Comparison of ENCODE assay signal across 12 mouse cellular contexts in the genomic region with DNA sequence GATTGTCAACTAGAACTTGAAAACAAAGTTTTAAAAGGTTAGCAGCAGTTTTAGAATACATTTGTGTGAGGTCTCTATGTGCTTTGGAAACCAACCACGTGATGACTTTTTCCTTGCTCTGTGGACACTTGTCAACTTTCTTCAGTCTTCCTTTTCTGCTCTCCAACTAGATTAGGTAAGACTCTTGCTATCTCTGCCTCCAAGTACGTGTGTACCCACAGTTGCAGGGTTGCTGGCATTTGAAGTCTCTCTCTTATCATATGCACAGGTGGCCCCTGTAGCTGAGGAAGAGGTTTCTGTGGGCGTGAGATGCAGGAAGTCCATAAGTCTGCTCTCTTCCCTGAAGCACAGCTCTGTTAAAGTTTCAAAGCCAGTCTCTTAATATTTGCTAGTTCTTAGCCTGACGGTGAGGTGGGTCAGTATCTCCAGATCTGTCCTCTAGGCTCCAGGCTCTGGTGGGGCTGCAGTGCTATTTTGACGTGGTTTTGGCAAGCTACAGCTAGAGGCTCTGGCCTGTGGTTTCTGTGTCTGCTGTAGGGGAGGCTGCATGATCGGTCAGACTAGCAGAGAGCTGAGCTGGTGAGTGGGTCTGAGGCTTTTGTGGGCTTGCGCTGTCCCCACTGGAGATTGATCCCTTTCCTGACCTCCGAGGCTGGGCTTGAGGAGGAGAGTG. TPM values are rescaled to one million over a fixed set of nuclear protein-coding genes. Genes with fewer than 3 reads are reported as not detected.
DNase-seq lines count a peak whose midpoint lies in the region; ATAC-seq and TF ChIP-seq lines count a peak whose summit lies in the region.
"Had no signal": no experiment of that assay in that cellular context is flagged by ENCODE, and none has a peak within 500 bp of the region (broad histone marks: within the 10 kb centered on the region; RNA-seq: fewer than 3 reads in every experiment).

No protein-coding gene starts in this region.

- WGBS in liver, embryonic 15.5 days (ENCODE audit: insufficient replicate concordance), result 16% methylated on average over 8 of the region's 8 CpGs

- peak; percentile 96 for DNase-seq in MEL (ENCODE audit: low read depth, low spot score)
- DNase-seq in thymus, postnatal 14 days, result peak; percentile 66
- no peak for DNase-seq in frontal cortex, adult 2 months (ENCODE audit: extremely low spot score in 1 of 2, low spot score in 1 of 2)
- DNase-seq in frontal cortex, postnatal 10 days (ENCODE audit: low spot score in 2 of 2), result no peak
- no peak for DNase-seq in heart, postnatal 4 days
- DNase-seq: adrenal gland, adult 8-10 months had no signal

- TF ChIP-seq EP300 in MEL (IDR thresholded peaks at IDR 0.05; ENCODE audit: low read depth in 1 of 2, low read length in 2 of 2), result peak; percentile 97 to 98

- H3K27me3 ChIP-seq in MEL (ENCODE audit: control insufficient read depth in 1 of 2, insufficient read depth in 2 of 2, low read length in 2 of 2), result no peaks in the 10 kb centered on the region
- H3K27me3 ChIP-seq in liver, embryonic 15.5 days, result no peaks in the 10 kb centered on the region
- H3K27me3 ChIP-seq: kidney, embryonic 15.5 days; limb, embryonic 13.5 days had no signal

- peak overlapping the region in 1 of 2 experiments; percentile 15; a peak in 2 of 4 replicates for H3K4me3 ChIP-seq in MEL (ENCODE audit: control insufficient read depth in 1 of 2, insufficient read depth in 1 of 2, low read depth in 2 of 2, low read length in 2 of 2)
- no peak overlapping the region for H3K4me3 ChIP-seq in liver, embryonic 15.5 days (replicated peaks)
- H3K4me3 ChIP-seq: heart, embryonic 10.5 days; kidney, embryonic 15.5 days; limb, embryonic 13.5 days had no signal

- peak overlapping the region; percentile 79 for H3K27ac ChIP-seq in MEL (ENCODE audit: control insufficient read depth, low read depth, low read length)
- H3K27ac ChIP-seq in liver, embryonic 15.5 days (replicated peaks), result peak overlapping the region; percentile 85
- H3K27ac ChIP-seq: heart, embryonic 10.5 days; kidney, embryonic 15.5 days; limb, embryonic 13.5 days had no signal

- no peaks in the 10 kb centered on the region for H3K9me3 ChIP-seq in MEL (replicated peaks; ENCODE audit: insufficient read depth, low read length)
- no peaks in the 10 kb centered on the region for H3K9me3 ChIP-seq in liver, embryonic 15.5 days (replicated peaks)
- H3K9me3 ChIP-seq: heart, embryonic 10.5 days; kidney, embryonic 15.5 days; limb, embryonic 13.5 days had no signal

- no peak for TF ChIP-seq RAD21 in MEL (IDR thresholded peaks at IDR 0.05; ENCODE audit: low read depth, low read length)

- H3K36me3 ChIP-seq in MEL (ENCODE audit: control insufficient read depth in 1 of 2, insufficient read depth in 2 of 2, low read length in 2 of 2), result peaks cover 33 to 39% of the 10 kb centered on the region in 2 experiments
- peaks cover 80% of the 10 kb centered on the region for H3K36me3 ChIP-seq in liver, embryonic 15.5 days (replicated peaks)

- peak; percentile 57; the same call in 1 of the 2 replicates for ATAC-seq in erythroid progenitor cell, adult 5-6 weeks (replicated peaks; ENCODE audit: low FRiP score, poor library complexity, severe bottlenecking)
- peak; percentile 89 for ATAC-seq in liver, embryonic 15.5 days (ENCODE audit: insufficient read depth)
- ATAC-seq: forebrain, embryonic 16.5 days had no signal

- peak overlapping the region; percentile 47 for H3K4me2 ChIP-seq in liver, embryonic 15.5 days
- H3K4me2 ChIP-seq: kidney, embryonic 15.5 days; limb, embryonic 13.5 days had no signal

- no peaks in the 10 kb centered on the region for H3K79me2 ChIP-seq in MEL (ENCODE audit: control insufficient read depth, insufficient read depth, low read length, poor library complexity)

- peak in 1 of 2 experiments; percentile 43; a peak in 2 of 4 replicates for TF ChIP-seq POLR2A in MEL (IDR thresholded peaks at IDR 0.05; ENCODE audit: control insufficient read depth in 1 of 2, insufficient read depth in 1 of 2, low read depth in 1 of 2, low read length in 2 of 2, poor library complexity in 1 of 2)

- peaks cover 30 to 34% of the 10 kb centered on the region in 2 experiments for H3K4me1 ChIP-seq in MEL (ENCODE audit: control insufficient read depth in 1 of 2, insufficient read depth in 2 of 2, low read length in 2 of 2)
- peaks cover 57% of the 10 kb centered on the region for H3K4me1 ChIP-seq in liver, embryonic 15.5 days (replicated peaks)
- H3K4me1 ChIP-seq: heart, embryonic 10.5 days; kidney, embryonic 15.5 days; limb, embryonic 13.5 days had no signal

- TF ChIP-seq CTCF in MEL (IDR thresholded peaks at IDR 0.05 in 2 of 3, conservative IDR thresholded peaks at IDR 0.05 in 1 of 3; ENCODE audit: control insufficient read depth in 1 of 3, insufficient read depth in 1 of 3, low read depth in 2 of 3, low read length in 3 of 3, poor library complexity in 1 of 3, severe bottlenecking in 1 of 3), result no peak

- H3K9ac ChIP-seq in MEL (ENCODE audit: control insufficient read depth, low read depth, low read length, poor library complexity, severe bottlenecking), result peak overlapping the region; percentile 37
- peak overlapping the region; percentile 37 for H3K9ac ChIP-seq in liver, embryonic 15.5 days
- H3K9ac ChIP-seq: kidney, embryonic 15.5 days; limb, embryonic 13.5 days had no signal

TF ChIP-seq in MEL, 35 proteins besides CTCF, POLR2A, EP300 and RAD21 (continues in another document):
- peak; percentile 48; the same call in 1 of the 2 replicates for TF ChIP-seq JUND (IDR thresholded peaks at IDR 0.05; ENCODE audit: low read depth, low read length)
- TF ChIP-seq ETS1 (IDR thresholded peaks at IDR 0.05; ENCODE audit: low read depth, low read length), result peak; percentile 99
- peak; percentile 71; the same call in 1 of the 2 replicates for TF ChIP-seq MYB (IDR thresholded peaks at IDR 0.05; ENCODE audit: low read depth, low read length)
- TF ChIP-seq POLR2AphosphoS2 (IDR thresholded peaks at IDR 0.05; ENCODE audit: low read length), result peak; percentile 68
- TF ChIP-seq CHD2 (IDR thresholded peaks at IDR 0.05; ENCODE audit: low read length), result peak; percentile 49
- TF ChIP-seq MYC (IDR thresholded peaks at IDR 0.05; ENCODE audit: low read depth, low read length), result peak; percentile 92
- TF ChIP-seq ZNF384 (IDR thresholded peaks at IDR 0.05; ENCODE audit: low read depth, low read length), result no peak
- TF ChIP-seq NELFE (IDR thresholded peaks at IDR 0.05; ENCODE audit: low read depth, low read length), result peak; percentile 34; the same call in 1 of the 2 replicates
- peak; percentile 92 for TF ChIP-seq RCOR1 (IDR thresholded peaks at IDR 0.05; ENCODE audit: low read depth, low read length)
- TF ChIP-seq TBP (IDR thresholded peaks at IDR 0.05; ENCODE audit: low read depth, low read length), result peak; percentile 45; the same call in 1 of the 2 replicates
- peak; percentile 99 for TF ChIP-seq TCF12 (IDR thresholded peaks at IDR 0.05; ENCODE audit: low read depth, low read length)
- no peak for TF ChIP-seq UBTF (IDR thresholded peaks at IDR 0.05; ENCODE audit: borderline replicate concordance, insufficient read depth, low read depth, low read length)
- TF ChIP-seq MAFK (IDR thresholded peaks at IDR 0.05; ENCODE audit: borderline replicate concordance, low read depth, low read length), result peak; percentile 69; the same call in 1 of the 2 replicates
- TF ChIP-seq TAL1 (IDR thresholded peaks at IDR 0.05; ENCODE audit: low read length), result peak; percentile 91
- no peak for TF ChIP-seq E2F4 (IDR thresholded peaks at IDR 0.05; ENCODE audit: borderline replicate concordance, low read depth, low read length)

RNA-seq across cellular contexts. Expression of a gene that starts 8.9 kb away (rescaled TPM):
- 33.3 and 35.0 TPM in 2 replicates for total RNA-seq in MEL (2012; rRNA removed)
- 10 to 100 TPM in 1 of 2 experiments, not detected in 1; 33.1 TPM for polyA plus RNA-seq in MEL (2012; ENCODE audit: insufficient read depth in 1 of 2, insufficient read length in 2 of 2, low read depth in 1 of 2, low replicate concordance in 2 of 2, missing spikeins in 1 of 2)
- total RNA-seq in erythroid progenitor cell, adult 5-6 weeks (2015; ENCODE audit: low replicate concordance), result 5.9 TPM in 1 of 2 replicates, not detected in the other
- 4.1 and 6.8 TPM in 2 replicates for total RNA-seq in erythroid progenitor cell, adult 5-6 weeks (2017; ENCODE audit: low replicate concordance)
- polyA plus RNA-seq in liver, embryonic 15.5 days (2015; fragmentation: Nextera tagmentation; extraction: Ambion mirVana), result 6.1 and 6.4 TPM in 2 replicates
- polyA plus RNA-seq in frontal cortex, adult 2 months (2012; rRNA removed), result 13.2 and 14.6 TPM in 2 replicates
- total RNA-seq in heart, postnatal 4 days (2021), result 10 to 100 TPM; 41.1 to 41.5 TPM

RNA-seq across cellular contexts. Expression of a gene that starts 20.3 kb away (rescaled TPM):
- 77.4 and 86.9 TPM in 2 replicates for total RNA-seq in MEL (2012; rRNA removed)
- 10 to 100 TPM; 65.5 to 88.2 TPM for polyA plus RNA-seq in MEL (2012; ENCODE audit: insufficient read depth in 1 of 2, insufficient read length in 2 of 2, low read depth in 1 of 2, low replicate concordance in 2 of 2, missing spikeins in 1 of 2)
- 25.2 and 28.1 TPM in 2 replicates for total RNA-seq in erythroid progenitor cell, adult 5-6 weeks (2015; ENCODE audit: low replicate concordance)
- total RNA-seq in erythroid progenitor cell, adult 5-6 weeks (2017; ENCODE audit: low replicate concordance), result 26.9 and 36.5 TPM in 2 replicates
- polyA plus RNA-seq in liver, embryonic 15.5 days (2015; fragmentation: Nextera tagmentation; extraction: Ambion mirVana), result 26.6 and 29.6 TPM in 2 replicates
- polyA plus RNA-seq in frontal cortex, adult 2 months (2012; rRNA removed), result 127 and 132 TPM in 2 replicates
- total RNA-seq in heart, postnatal 4 days (2021), result 10 to 100 TPM; 60.9 to 66.5 TPM

RNA-seq across cellular contexts. Expression of a gene that starts 27.5 kb away (rescaled TPM):
- total RNA-seq in MEL (2012; rRNA removed), result 10.5 and 14.6 TPM in 2 replicates
- 10 to 100 TPM in 1 of 2 experiments, not detected in 1; 14.3 TPM for polyA plus RNA-seq in MEL (2012; ENCODE audit: insufficient read depth in 1 of 2, insufficient read length in 2 of 2, low read depth in 1 of 2, low replicate concordance in 2 of 2, missing spikeins in 1 of 2)
- 9.6 and 11.5 TPM in 2 replicates for total RNA-seq in erythroid progenitor cell, adult 5-6 weeks (2015; ENCODE audit: low replicate concordance)
- 5.7 and 6.2 TPM in 2 replicates for total RNA-seq in erythroid progenitor cell, adult 5-6 weeks (2017; ENCODE audit: low replicate concordance)
- 5.2 and 6.0 TPM in 2 replicates for polyA plus RNA-seq in liver, embryonic 15.5 days (2015; fragmentation: Nextera tagmentation; extraction: Ambion mirVana)
- polyA plus RNA-seq in frontal cortex, adult 2 months (2012; rRNA removed), result 30.0 and 32.2 TPM in 2 replicates
- 10 to 100 TPM; 55.6 to 55.8 TPM for total RNA-seq in heart, postnatal 4 days (2021)

RNA-seq across cellular contexts. Expression of a gene that starts 49.0 kb away (rescaled TPM):
- 0.04 TPM in 1 of 2 replicates, not detected in the other for total RNA-seq in MEL (2012; rRNA removed)
- under 1 TPM in 1 of 2 experiments, not detected in 1; 0.07 TPM for polyA plus RNA-seq in MEL (2012; ENCODE audit: insufficient read depth in 1 of 2, insufficient read length in 2 of 2, low read depth in 1 of 2, low replicate concordance in 2 of 2, missing spikeins in 1 of 2)
- total RNA-seq in erythroid progenitor cell, adult 5-6 weeks (2015; ENCODE audit: low replicate concordance), result not detected in 2 replicates
- total RNA-seq in erythroid progenitor cell, adult 5-6 weeks (2017; ENCODE audit: low replicate concordance), result not detected in 2 replicates
- polyA plus RNA-seq in liver, embryonic 15.5 days (2015; fragmentation: Nextera tagmentation; extraction: Ambion mirVana), result 0.05 and 0.07 TPM in 2 replicates
- 4.5 and 4.6 TPM in 2 replicates for polyA plus RNA-seq in frontal cortex, adult 2 months (2012; rRNA removed)
- total RNA-seq in heart, postnatal 4 days (2021), result under 1 TPM; 0.19 to 0.45 TPM

Comparison
In these comparisons a context has a peak if more than half of its experiments do, and no peak if none do; other contexts are left out.
1. DNase-seq: peak in MEL (single experiment) and thymus, postnatal 14 days (single experiment); none in frontal cortex, adult 2 months (0 of 2), frontal cortex, postnatal 10 days (0 of 2) and heart, postnatal 4 days (single experiment).